Mouse (Mus musculus) testis, adult 2 months (tissue): ENCODE data around the gene Cckar.

Experiments
- CTCF ChIP-seq: fragments of 200-500 bp; IDR thresholded peaks from 2 replicates; pipeline ENCODE4 v1.5.1; 2012; ENCODE audit warnings: low read depth, mild to moderate bottlenecking, inconsistent platforms, low read length, moderate library complexity; ENCODE audit not compliant: control insufficient read depth, insufficient read depth, insufficient replicate concordance
- POLR2A ChIP-seq: fragments of 200-500 bp; IDR thresholded peaks from 2 replicates; pipeline ENCODE4 v1.6.1; 2012; ENCODE audit warnings: low read depth, mild to moderate bottlenecking, inconsistent platforms, low read length, moderate library complexity; ENCODE audit not compliant: control insufficient read depth

DNA sequence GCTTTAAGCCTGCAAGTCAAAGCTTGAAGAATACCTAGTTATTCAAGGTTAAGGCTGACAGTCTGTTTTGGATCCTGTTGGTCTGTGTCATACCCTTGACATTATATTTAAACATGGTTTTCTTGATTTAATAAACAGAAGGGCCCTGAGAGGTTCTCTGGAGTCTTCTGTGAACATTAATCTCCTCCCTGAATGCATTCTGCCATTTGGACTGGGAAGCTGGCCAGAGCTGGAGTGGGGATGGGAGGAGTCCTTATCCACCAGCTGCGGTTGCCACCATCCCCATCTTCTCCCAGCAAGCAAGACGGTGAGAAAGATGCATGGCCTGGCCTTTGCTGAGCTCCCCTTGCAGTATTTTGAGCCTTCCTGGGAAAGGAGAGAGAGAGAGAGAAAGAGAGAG lies 21.1 kb downstream of the Cckar start:
- TF ChIP-seq POLR2A (no peak), CTCF (no peak)
